Mouse (Mus musculus) forebrain, postnatal 0 days (tissue): ENCODE measurements at regions not wholly inside any gene's neighbourhood (a gene's known extent, or its start where the extent isn't known, plus 50 kb on each side); places are given as distances from the start of the nearest gene placed in this dataset.

Source experiments
- ATAC-seq: fragments of 200-750 bp; cut with Nextera tagmentation; 2 replicates; pipeline ENCODE4 v1.8.0; 2017; ENCODE audit warnings: mild to moderate bottlenecking, moderate library complexity
- DNase-seq: peaks from one replicate; pipeline ENCODE4 v3.0.0-alpha.2; 2015
- H3K27ac ChIP-seq: fragments of 300-500 bp; sonication (generic); 2 replicates; pipeline ENCODE4 v1.5.1; 2014; ENCODE audit warnings: low read depth, mild to moderate bottlenecking, antibody characterized with exemption, low read length, moderate library complexity, mixed read lengths
- H3K27me3 ChIP-seq: fragments of 300-500 bp; sonication (generic); 2 replicates; pipeline ENCODE4 v1.6.1; 2014; ENCODE audit warnings: mild to moderate bottlenecking, low read length, mixed read lengths; ENCODE audit not compliant: insufficient read depth
- H3K36me3 ChIP-seq: fragments of 300-500 bp; sonication (generic); 2 replicates; pipeline ENCODE4 v1.6.1; 2014; ENCODE audit warnings: mild to moderate bottlenecking, moderate library complexity; ENCODE audit not compliant: insufficient read depth
- H3K4me1 ChIP-seq: fragments of 300-500 bp; sonication (generic); 2 replicates; pipeline ENCODE4 v1.6.1; 2014; ENCODE audit warnings: antibody characterized with exemption; ENCODE audit not compliant: insufficient read depth
- H3K4me2 ChIP-seq: fragments of 300-500 bp; sonication (generic); 2 replicates; pipeline ENCODE4 v1.6.1; 2014; ENCODE audit warnings: low read depth, mild to moderate bottlenecking, moderate library complexity
- H3K4me3 ChIP-seq: fragments of 300-500 bp; sonication (generic); 2 replicates; pipeline ENCODE4 v1.5.1; 2014; ENCODE audit warnings: low read depth, low read length, mixed read lengths
- H3K9ac ChIP-seq: fragments of 300-500 bp; sonication (generic); 2 replicates; pipeline ENCODE4 v1.6.1; 2014; ENCODE audit warnings: mild to moderate bottlenecking
- H3K9me3 ChIP-seq: fragments of 300-500 bp; sonication (generic); 2 replicates; pipeline ENCODE4 v1.6.1; 2016; ENCODE audit warnings: low read length
- CTCF ChIP-seq: sonication (generic); IDR thresholded peaks from 2 replicates; pipeline ENCODE4 v1.5.1; 2016; ENCODE audit warnings: antibody characterized with exemption, control low read depth, low read depth
- WGBS: fragments of 180-500 bp; shearing (Covaris S2); extraction: QIAGEN DNeasy Blood & Tissue Kit; methylation state at CpG from one replicate; pipeline ENCODE4 v1.1.7; 2014; 5-methylcytosine and 5-hydroxymethylcytosine counted together

DNA sequence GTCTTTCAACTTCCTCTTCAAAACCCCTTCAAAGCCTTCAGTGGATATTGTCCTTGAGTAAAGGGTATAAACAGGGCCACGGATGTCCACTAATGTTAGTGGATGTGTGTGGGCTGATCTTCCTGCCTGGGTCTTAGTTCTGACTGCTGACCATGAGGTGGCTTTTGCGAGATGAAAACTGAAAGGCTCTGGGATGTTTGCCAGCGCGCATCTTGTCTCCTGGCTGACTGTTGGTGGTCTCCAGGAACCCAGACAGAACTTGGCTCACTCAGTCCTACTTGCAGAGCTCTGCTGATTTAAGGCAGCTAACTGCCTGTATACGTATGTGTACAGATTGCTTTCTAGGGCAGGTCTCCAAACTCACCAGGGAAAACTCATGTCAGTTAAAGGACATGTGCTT, 125.5 kb upstream of the Prdm1 start:
- Histone ChIP-seq H3K4me3 (no peak overlapping the region), H3K4me1 (no peaks in the 10 kb centered on the region), H3K9me3 (no peaks in the 10 kb centered on the region), H3K36me3 (no peaks in the 10 kb centered on the region), H3K27me3 (no peaks in the 10 kb centered on the region), H3K9ac (no peak overlapping the region), H3K4me2 (no peak overlapping the region), H3K27ac (no peak overlapping the region)
- WGBS = 70% methylated on average over 5 of the region's 5 CpGs
- DNase-seq (no peak), ATAC-seq (no peak)
- TF ChIP-seq CTCF = no peak

DNA sequence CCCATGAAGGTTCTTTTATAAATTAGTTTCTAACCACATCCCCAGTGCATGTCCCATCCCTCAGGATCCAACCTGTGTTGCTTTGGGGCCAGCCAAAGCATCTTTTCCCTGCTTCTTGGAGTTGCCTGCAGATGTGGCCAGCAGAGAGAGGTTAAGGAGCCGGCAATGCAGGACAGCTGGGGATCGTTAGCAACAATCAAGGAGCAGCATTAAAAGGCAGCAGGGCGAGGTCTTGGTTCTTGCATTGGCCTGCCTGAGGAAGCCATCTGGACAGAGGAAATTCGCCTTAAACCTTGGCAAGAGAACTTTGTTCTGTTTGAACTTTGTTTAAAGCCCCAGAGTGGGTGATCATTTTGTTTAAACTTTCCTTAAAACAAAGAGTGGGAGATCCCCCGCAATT, 118.7 kb upstream of the Prdm1 start:
- no peak for DNase-seq

DNA sequence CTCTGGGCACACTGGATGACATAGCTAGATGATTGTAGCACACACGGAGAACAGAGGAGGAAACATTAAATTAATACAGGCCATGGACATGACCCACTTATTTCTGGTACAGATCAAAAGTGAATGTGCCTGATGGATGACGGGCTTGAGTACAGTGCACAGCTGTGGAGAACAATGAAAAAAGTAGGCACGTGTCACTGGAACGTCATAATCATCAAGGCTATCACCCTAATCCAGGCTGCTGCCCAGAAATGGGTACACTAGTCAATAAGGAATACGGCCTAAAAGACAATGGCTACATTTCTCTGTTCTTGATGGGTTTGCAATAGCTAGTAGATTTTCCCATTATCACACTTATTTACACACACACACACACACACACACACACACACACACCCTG, 118.3 kb upstream of the Prdm1 start:
- Histone ChIP-seq H3K27me3 (no peaks in the 10 kb centered on the region), H3K4me3 (no peak overlapping the region), H3K27ac (no peak overlapping the region), H3K4me2 (no peak overlapping the region), H3K9me3 (no peaks in the 10 kb centered on the region), H3K36me3 (no peaks in the 10 kb centered on the region), H3K9ac (no peak overlapping the region), H3K4me1 (no peaks in the 10 kb centered on the region)
- WGBS = 87% methylated on average over 5 of the region's 5 CpGs
- DNase-seq (no peak), ATAC-seq (no peak)
- no peak for TF ChIP-seq CTCF

More for the DNA sequence above, 118.7 kb upstream of the Prdm1 start:
- WGBS = 52% methylated on average over 5 of the region's 5 CpGs
- Histone ChIP-seq H3K4me3 (no peak overlapping the region), H3K27ac (no peak overlapping the region), H3K4me1 (no peaks in the 10 kb centered on the region), H3K9ac (no peak overlapping the region), H3K27me3 (no peaks in the 10 kb centered on the region), H3K9me3 (no peaks in the 10 kb centered on the region), H3K36me3 (no peaks in the 10 kb centered on the region), H3K4me2 (no peak overlapping the region)
- no peak for ATAC-seq
- no peak for TF ChIP-seq CTCF

DNA sequence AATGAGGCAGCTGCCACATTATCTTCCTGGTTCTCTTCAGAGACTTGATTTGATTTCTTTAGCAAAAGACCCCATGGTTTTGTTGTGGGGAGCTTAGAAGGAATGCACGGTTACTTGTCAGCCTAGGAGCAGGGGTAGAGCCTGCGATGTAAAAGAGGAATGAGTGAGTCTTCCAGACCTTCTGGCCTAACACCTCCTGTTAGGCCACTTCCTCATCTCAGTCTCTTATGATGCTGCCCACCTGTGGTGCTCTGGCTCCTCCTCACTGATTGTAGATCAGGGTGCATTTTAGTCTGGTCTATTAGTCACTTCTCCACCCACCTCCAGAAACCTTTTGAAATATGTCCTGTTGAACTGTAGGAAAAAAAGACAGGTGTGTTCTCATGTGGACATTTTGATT, 113.3 kb upstream of the Prdm1 start:
- Histone ChIP-seq H3K4me1 (no peaks in the 10 kb centered on the region), H3K9ac (no peak overlapping the region), H3K4me3 (no peak overlapping the region), H3K27me3 (no peaks in the 10 kb centered on the region), H3K9me3 (no peaks in the 10 kb centered on the region), H3K27ac (no peak overlapping the region), H3K36me3 (no peaks in the 10 kb centered on the region), H3K4me2 (no peak overlapping the region)
- WGBS = 92% methylated on average over 2 of the region's 2 CpGs
- DNase-seq = no peak
- no peak for TF ChIP-seq CTCF
- no peak for ATAC-seq

DNA sequence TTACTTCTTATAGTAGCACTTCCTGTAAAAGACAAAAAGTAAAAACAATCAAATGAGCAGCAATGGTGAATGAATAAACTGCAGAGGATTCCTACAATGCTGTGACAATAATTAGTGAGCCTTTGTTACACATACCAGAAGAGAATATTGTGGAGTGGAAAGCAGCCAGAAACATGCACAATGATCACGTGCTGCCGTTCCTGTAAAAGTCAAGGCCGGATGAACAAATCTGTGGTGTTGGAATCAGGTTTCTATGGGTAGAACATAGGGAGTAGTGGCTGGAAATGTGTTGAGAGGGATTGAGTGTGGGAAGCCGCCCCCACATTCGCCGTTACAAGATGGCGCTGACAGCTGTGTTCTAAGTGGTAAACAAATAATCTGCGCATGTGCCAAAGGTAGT, 112.3 kb upstream of the Prdm1 start:
- no peak for DNase-seq
- no peak for TF ChIP-seq CTCF
- no peak for ATAC-seq
- H3K4me2 ChIP-seq = no peak overlapping the region
- H3K9ac ChIP-seq = no peak overlapping the region
- H3K4me1 ChIP-seq = no peaks in the 10 kb centered on the region
- H3K4me3 ChIP-seq = no peak overlapping the region
- 89% methylated on average over 8 of the region's 8 CpGs for WGBS
- H3K27ac ChIP-seq = no peak overlapping the region
- no peaks in the 10 kb centered on the region for H3K27me3 ChIP-seq
- no peaks in the 10 kb centered on the region for H3K9me3 ChIP-seq
- no peaks in the 10 kb centered on the region for H3K36me3 ChIP-seq

DNA sequence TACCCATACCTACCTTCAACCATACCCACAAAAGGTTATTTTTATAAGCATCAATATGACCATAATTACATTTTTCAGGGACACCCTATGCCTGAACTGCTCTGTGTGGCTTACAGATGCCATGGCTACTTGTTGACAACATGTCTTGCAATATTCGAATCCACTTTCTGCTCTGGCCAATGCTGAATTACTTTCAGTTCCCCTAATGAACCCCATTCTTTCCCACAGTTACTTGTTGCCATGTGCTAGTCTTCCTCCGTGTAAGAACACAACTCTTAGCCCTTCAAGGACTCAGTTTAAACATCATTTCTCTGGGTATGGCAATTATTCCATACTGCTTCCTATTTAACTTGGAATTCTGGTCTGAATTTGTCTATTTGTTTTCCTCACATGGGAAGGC, 110.4 kb upstream of the Prdm1 start:
- no peak overlapping the region for H3K4me2 ChIP-seq
- no peak overlapping the region for H3K4me3 ChIP-seq
- ATAC-seq = no peak
- H3K4me1 ChIP-seq = no peaks in the 10 kb centered on the region
- no peak for TF ChIP-seq CTCF
- no peaks in the 10 kb centered on the region for H3K36me3 ChIP-seq
- H3K9me3 ChIP-seq = no peaks in the 10 kb centered on the region
- no peaks in the 10 kb centered on the region for H3K27me3 ChIP-seq
- H3K27ac ChIP-seq = no peak overlapping the region
- 82% methylated on average over 2 of the region's 2 CpGs for WGBS
- no peak for DNase-seq
- H3K9ac ChIP-seq = no peak overlapping the region

DNA sequence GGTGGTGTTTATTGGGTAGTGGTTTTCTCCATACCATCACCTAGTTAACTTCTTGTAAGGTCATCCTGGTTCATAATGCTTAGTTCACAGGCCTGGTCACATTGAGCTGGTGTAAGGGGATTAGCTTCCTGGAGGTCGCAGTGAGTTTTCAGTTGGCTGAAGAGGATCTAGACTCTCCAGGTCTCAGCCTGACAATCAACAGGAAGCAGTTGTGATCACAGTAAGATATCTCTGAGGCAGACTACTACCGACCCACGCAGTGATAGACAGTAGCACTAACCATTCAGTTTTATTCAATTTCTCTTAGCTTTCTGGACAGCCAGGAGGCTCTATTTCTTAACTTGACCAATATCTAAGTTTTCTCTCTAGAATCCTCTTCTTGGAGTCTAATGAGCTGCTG, 108.5 kb upstream of the Prdm1 start:
- no peak overlapping the region for H3K4me3 ChIP-seq
- DNase-seq (no peak), ATAC-seq (no peak)
- no peak for TF ChIP-seq CTCF
- H3K4me1 ChIP-seq = no peaks in the 10 kb centered on the region
- H3K9ac ChIP-seq = no peak overlapping the region
- no peak overlapping the region for H3K27ac ChIP-seq
- no peaks in the 10 kb centered on the region for H3K9me3 ChIP-seq
- H3K27me3 ChIP-seq = no peaks in the 10 kb centered on the region
- no peaks in the 10 kb centered on the region for H3K36me3 ChIP-seq
- WGBS = 78% methylated on average over 3 of the region's 3 CpGs
- H3K4me2 ChIP-seq = no peak overlapping the region

DNA sequence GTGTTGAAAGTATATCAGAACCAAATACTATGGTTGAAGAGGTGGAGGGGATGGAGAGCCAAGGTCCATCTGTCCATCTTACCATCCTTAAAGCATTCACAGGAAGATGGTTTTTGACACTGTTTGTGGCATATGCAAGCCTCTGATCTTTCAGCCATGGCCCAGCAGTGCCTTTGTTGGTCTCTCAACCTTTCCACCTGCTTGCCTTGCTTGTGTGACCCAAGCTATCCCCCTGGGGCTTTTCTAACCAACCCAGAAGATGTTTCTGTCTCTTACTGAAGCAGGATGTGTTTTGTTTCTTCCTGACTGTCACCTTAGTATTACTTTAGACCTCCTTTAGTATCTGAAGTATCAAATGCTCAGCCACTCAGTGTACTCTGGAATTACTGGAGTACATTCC, 107.8 kb upstream of the Prdm1 start:
- H3K4me3 ChIP-seq = no peak overlapping the region
- no peaks in the 10 kb centered on the region for H3K4me1 ChIP-seq
- TF ChIP-seq CTCF = no peak
- ATAC-seq (no peak), DNase-seq (no peak)
- H3K9ac ChIP-seq = no peak overlapping the region
- no peaks in the 10 kb centered on the region for H3K9me3 ChIP-seq
- no peak overlapping the region for H3K27ac ChIP-seq
- no peak overlapping the region for H3K4me2 ChIP-seq
- H3K36me3 ChIP-seq = no peaks in the 10 kb centered on the region
- no peaks in the 10 kb centered on the region for H3K27me3 ChIP-seq
